In the genomic region with DNA sequence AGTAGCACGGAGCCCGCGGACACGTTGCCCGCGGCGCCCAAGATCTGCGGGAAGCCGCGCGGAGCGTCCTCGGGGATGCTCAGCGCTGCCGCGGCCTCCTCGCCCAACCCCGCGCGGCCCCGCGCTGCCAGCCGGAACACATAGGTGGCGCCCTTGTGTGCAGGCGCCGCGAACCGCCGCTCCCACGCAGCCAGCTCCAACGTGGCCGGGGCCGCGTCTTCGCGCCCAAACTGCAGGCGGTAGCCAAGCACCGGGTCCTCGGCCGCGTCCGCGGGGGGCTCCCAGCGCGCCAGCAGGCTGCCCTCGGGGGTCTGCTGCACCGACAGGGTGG, we compare ENCODE assay signal across 9 mouse cellular contexts. TPM values are rescaled to one million over a fixed set of nuclear protein-coding genes. Genes with fewer than 3 reads are reported as not detected.
DNase-seq lines count a peak whose midpoint lies in the region; ATAC-seq and TF ChIP-seq lines count a peak whose summit lies in the region.
"Had no signal": no experiment of that assay in that cellular context is flagged by ENCODE, and none has a peak within 500 bp of the region (broad histone marks: within the 10 kb centered on the region; RNA-seq: fewer than 3 reads in every experiment).

No protein-coding gene starts in this region.

- H3K4me1 ChIP-seq in forebrain, embryonic 16.5 days (replicated peaks; ENCODE audit: control insufficient read depth, insufficient read depth, low read length) = peaks cover 13% of the 10 kb centered on the region
- H3K4me1 ChIP-seq in lung, embryonic 16.5 days (replicated peaks; ENCODE audit: control insufficient read depth, insufficient read depth, low read length) = peaks cover 6% of the 10 kb centered on the region
- peaks cover 24% of the 10 kb centered on the region for H3K4me1 ChIP-seq in olfactory bulb, adult 2 months (ENCODE audit: control insufficient read depth, insufficient read depth, low read length)

- ATAC-seq in forebrain, embryonic 16.5 days = peak; percentile 82
- peak; percentile 83 for ATAC-seq in lung, embryonic 16.5 days (ENCODE audit: low read depth)

- no peak for TF ChIP-seq POLR2A in olfactory bulb, adult 2 months (IDR thresholded peaks at IDR 0.05; ENCODE audit: insufficient read depth, low read depth, low read length)

- H3K9ac ChIP-seq in forebrain, embryonic 16.5 days (replicated peaks; ENCODE audit: low read depth, low read length) = peak overlapping the region; percentile 50
- H3K9ac ChIP-seq in lung, embryonic 16.5 days (ENCODE audit: low read length) = peak overlapping the region; percentile 78

- H3K4me2 ChIP-seq in forebrain, embryonic 16.5 days (ENCODE audit: low read length) = peak overlapping the region; percentile 50
- H3K4me2 ChIP-seq in lung, embryonic 16.5 days (ENCODE audit: low read depth, low read length) = peak overlapping the region; percentile 89

- H3K4me3 ChIP-seq in forebrain, embryonic 16.5 days (replicated peaks; ENCODE audit: low read length) = peak overlapping the region; percentile 34
- peak overlapping the region; percentile 57 for H3K4me3 ChIP-seq in lung, embryonic 16.5 days (ENCODE audit: low read length)
- H3K4me3 ChIP-seq in olfactory bulb, adult 2 months (ENCODE audit: insufficient read depth, low read depth, low read length) = peak overlapping the region; percentile 56

- no peaks in the 10 kb centered on the region for H3K9me3 ChIP-seq in forebrain, embryonic 16.5 days (ENCODE audit: control insufficient read depth, low read length)
- no peaks in the 10 kb centered on the region for H3K9me3 ChIP-seq in lung, embryonic 16.5 days (ENCODE audit: control insufficient read depth, low read length)

- TF ChIP-seq CTCF in olfactory bulb, adult 2 months (IDR thresholded peaks at IDR 0.05; ENCODE audit: insufficient read depth, low read depth, low read length) = peak; percentile 56

- H3K27ac ChIP-seq in forebrain, embryonic 16.5 days (ENCODE audit: low read length) = peak overlapping the region; percentile 20; the same call in 1 of the 2 replicates
- H3K27ac ChIP-seq in lung, embryonic 16.5 days (ENCODE audit: low read length) = peak overlapping the region; percentile 77
- H3K27ac ChIP-seq in olfactory bulb, adult 2 months (ENCODE audit: insufficient read depth, low read depth, low read length) = no peak overlapping the region

- H3K27me3 ChIP-seq in forebrain, embryonic 16.5 days (replicated peaks; ENCODE audit: control insufficient read depth, insufficient read depth, low read length) = no peaks in the 10 kb centered on the region
- no peaks in the 10 kb centered on the region for H3K27me3 ChIP-seq in lung, embryonic 16.5 days (ENCODE audit: control insufficient read depth, insufficient read depth, low read depth, low read length)
- H3K27me3 ChIP-seq: Patski had no signal

- H3K36me3 ChIP-seq in forebrain, embryonic 16.5 days (ENCODE audit: control insufficient read depth, insufficient read depth) = peaks cover 64% of the 10 kb centered on the region
- peaks cover 22% of the 10 kb centered on the region for H3K36me3 ChIP-seq in lung, embryonic 16.5 days (ENCODE audit: control insufficient read depth, insufficient read depth, low read length)

- peak; percentile 81 to 87 for DNase-seq in CD8-positive naive resting alpha-beta T cell, adult 2 months (ENCODE audit: low read depth in 2 of 2, low spot score in 2 of 2)
- peak; percentile 81 for DNase-seq in cerebellum, adult 11 months
- DNase-seq in heart, postnatal 4 days = peak; percentile 91
- DNase-seq in layer of hippocampus, postnatal 10 days (ENCODE audit: low spot score in 2 of 2) = peak; percentile 85 to 87
- peak; percentile 67 to 69 for DNase-seq in thymus, adult 18-20 months

- under 1% methylated on average over 47 of the region's 47 CpGs for WGBS in forebrain, embryonic 16.5 days
- WGBS in lung, embryonic 16.5 days = 4% methylated on average over 31 of the region's 47 CpGs
- WGBS in olfactory bulb, adult 2 months = 1% methylated on average over 47 of the region's 47 CpGs

RNA-seq across cellular contexts. Expression of a gene that starts 50.7 kb away (rescaled TPM):
- polyA plus RNA-seq in forebrain, embryonic 16.5 days (2015; fragmentation: Nextera tagmentation; extraction: Ambion mirVana) = 359 and 391 TPM in 2 replicates
- 100 to 1,000 TPM; 140 to 141 TPM for total RNA-seq in heart, postnatal 4 days (2021)
- total RNA-seq in layer of hippocampus, postnatal 10 days (2021) = 100 to 1,000 TPM; 817 to 911 TPM
- polyA plus RNA-seq in lung, embryonic 16.5 days (2015; fragmentation: Nextera tagmentation; extraction: Ambion mirVana) = 59.1 and 59.9 TPM in 2 replicates
- polyA plus RNA-seq in olfactory bulb, adult 2 months (2012; ENCODE audit: insufficient read depth, insufficient read length, low replicate concordance, missing spikeins) = 198 and 241 TPM in 2 replicates
